Mouse (Mus musculus): ENCODE data around the gene Dnah11.

The Dnah11 gene

DNA sequence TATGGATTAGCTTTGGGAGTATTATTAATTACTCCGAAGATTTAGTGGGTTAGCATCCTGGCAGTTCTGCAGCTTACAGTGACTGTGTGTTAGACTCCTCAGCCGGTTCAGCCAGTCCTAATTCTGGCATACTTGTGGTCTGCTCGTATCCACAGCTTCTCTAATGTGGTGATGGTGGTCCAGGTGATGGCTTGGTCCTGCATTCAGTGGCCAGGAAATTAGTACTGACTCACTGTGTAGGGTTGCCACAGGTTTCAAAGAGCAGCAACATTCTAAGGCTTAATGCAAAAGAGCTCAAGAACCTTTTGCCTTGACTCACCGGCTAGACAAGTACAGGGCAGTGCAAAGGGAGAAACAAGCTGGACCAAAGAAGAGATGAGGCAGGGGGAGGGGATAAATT, 103.9 kb downstream of the Dnah11 start:
- no peak for DNase-seq (ENCODE audit: low read depth in 2 of 2, low spot score in 2 of 2)

DNA sequence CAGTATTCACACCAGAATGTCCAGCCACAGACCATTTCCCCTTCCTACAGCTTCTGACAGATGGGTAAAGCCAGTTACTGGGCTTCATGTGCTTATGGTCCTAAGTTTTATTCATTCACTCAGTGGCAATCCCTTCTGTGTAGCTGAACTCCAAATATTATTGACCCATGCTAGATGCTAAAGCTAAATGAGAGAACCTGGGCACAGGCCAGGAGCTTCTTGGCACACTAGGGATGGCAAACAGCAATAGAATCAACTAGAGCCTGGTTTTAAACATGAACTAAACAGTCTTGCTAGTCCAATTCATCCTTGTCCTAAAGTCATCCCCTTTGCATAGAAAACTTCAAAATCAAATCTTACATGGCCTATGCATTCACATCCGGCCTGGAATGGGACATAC, 113.6 kb downstream of the Dnah11 start:
- no peak for DNase-seq (ENCODE audit: low read depth in 2 of 2, low spot score in 2 of 2)

DNA sequence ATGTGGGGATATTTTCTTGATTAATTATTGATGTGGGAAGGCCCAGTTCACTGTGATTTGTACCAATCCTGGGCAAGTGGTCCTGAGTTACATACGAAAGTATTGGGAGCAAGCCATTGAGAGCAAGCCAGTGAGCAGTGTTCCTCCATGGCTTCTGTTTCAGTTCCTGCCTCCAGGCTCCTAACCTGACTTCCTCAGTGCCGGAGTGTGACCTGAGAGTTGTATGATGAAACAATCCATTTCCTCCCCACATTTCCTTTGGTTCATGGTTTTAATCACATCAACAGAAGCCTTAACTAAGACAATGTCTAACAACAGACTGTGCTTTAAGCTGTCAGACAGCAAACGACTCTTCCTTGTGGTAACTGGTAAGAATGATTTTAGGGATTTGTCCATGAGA, 114.0 kb downstream of the Dnah11 start:
- no peak for DNase-seq (ENCODE audit: low read depth in 2 of 2, low spot score in 2 of 2)

DNA sequence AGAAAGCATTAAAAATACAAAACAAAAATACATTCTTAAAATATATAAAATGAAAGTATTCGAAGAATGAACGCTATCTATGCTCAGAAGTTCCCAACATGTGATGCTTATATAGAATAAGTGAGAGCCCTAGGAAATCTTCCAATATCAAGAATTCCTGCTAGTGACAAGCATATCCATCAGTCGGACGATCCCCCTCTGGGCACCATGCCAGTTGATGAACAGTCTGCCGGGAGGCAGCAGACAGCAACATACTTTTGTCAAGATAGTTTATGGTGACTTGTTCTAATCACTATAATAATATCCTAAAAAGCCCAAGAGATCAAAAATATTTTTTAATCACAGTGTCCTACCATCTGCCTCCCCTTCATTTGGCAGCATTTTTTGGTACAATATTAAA, 114.7 kb downstream of the Dnah11 start:
- no peak for DNase-seq (ENCODE audit: low read depth in 2 of 2, low spot score in 2 of 2)

DNA sequence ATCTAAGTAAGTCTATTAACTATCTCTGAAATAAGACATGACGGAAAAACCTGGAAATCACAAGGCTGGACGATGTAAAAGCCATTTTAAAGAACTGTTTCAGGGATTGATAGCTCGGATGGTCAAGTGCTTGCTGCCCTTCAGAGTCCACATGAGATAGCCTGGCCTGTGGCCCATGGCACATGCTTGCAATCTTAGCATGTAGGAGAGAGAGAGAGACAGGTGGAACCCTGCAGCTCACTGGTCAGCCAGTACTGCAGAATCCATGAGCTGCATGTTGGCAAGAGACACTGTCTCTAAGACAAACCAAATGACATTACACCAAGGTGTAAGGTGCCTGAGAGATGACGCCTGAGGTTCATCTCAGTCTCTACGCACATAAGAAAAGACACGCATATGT, 118.4 kb downstream of the Dnah11 start:
- DNase-seq (ENCODE audit: low read depth in 2 of 2, low spot score in 2 of 2) = no peak

DNA sequence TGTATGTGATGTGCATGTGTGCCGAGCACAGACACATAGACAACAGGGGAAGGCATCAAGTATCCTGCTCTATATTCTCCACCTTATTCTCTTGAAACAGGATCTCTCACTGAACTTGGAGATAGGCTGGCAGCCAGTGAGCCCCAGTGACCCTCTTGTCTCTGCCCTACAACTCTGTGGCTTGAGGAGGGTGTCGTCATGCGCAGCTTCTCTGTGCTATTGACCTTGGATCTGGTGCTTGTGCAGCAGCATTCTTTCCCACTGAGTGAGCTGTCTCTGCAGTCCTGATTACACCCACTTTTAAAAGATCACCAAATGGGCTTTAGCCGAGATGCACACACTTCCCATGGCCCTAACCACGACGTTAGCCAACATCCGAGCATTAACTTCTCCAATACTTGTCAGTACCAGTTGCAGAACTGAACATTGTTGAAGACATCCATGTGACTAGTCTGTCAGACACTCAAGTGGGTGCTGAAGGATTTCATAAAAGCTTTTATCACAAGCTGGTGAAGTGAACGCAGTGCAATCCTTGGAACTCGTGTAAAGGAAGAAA, 120.3 kb downstream of the Dnah11 start:
- DNase-seq (ENCODE audit: low read depth in 2 of 2, low spot score in 2 of 2) = no peak

DNA sequence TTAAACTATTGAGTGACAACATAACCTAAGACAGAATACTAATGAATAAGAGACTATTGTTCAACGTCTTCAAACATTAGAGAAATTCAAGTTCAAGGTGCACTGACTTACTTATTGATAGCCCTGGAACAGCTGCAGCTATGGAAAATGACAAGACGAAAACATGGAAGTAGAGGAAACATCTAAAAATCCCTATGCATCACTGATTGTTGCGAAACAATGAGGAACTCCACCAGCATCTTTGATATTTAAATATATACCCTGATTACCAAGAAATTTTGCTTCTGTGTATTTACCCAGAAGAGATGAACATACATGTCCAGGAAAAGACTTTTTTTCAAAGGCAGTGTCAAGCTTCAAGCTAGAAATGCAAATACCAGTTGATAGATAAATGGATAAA, 122.0 kb downstream of the Dnah11 start:
- no peak for DNase-seq (ENCODE audit: low read depth in 2 of 2, low spot score in 2 of 2)

DNA sequence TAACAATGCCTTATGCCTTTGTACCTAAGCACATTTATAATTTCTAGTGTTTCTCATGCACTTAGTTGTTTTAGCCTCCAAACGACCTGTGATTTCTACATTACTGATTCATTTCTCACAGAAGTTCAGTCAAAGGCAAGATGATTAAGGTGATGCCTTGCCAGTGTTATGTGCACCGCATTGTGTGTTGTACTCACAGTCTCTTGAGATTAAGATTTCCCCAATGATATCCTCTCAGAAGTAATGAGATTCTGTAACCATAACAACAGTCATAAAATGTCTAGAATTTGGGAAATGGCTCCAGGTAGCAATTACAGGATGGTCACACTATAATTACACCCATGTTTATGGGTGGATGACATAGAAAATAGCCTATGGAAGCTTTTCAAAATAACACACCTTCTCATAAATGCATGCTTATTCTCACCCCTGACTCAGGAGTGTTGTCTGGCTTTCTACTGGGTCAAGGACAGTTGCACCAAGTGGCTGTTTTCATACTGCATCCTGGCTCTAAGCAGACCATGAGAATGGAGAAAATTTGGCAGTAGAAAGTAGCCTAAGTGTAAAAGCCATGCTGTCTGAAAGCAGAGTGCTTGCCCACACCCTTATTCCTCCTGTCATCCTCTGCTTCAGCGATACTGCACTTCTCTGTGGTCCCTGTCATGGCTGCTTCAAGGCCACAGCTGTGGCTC, 126.5 kb downstream of the Dnah11 start:
- DNase-seq (ENCODE audit: low read depth in 2 of 2, low spot score in 2 of 2) = no peak

DNA sequence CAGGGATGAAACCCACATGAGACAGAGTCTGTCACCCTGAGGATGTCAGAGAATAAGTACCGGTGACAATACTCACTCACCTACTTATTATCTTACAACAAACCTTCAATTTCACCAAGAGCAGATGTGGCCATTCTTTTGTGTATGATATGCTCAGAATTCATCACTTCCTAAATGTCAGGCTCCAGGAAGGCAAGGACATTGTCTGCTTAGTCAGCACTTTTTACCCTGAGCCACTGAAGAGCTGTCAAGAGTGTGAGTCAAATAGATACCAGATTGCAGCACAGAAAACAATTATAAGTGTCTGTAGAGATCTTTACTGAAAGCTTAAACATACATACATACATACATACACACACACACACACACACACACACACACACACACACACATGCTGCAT, 127.2 kb downstream of the Dnah11 start:
- DNase-seq (ENCODE audit: low read depth in 2 of 2, low spot score in 2 of 2) = no peak

DNA sequence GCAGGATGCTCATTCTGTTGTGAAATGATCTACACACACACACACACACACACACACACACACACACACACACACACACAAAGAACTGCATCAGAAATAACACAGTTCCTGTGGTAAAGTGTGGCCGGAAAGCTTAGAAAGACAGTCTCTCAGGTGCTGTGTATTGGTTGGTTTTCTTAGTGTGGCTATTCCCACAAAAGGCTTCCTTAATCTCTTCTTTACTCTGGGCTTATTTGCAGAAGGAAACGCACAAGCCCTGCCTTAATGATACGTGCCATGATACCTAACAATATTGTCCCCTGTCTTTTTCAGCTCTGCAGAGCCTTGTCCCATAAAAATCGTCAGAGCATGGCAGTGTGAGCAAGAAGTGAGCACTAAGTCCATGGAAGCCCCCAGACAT, 130.1 kb downstream of the Dnah11 start:
- no peak for DNase-seq (ENCODE audit: low read depth in 2 of 2, low spot score in 2 of 2)

DNA sequence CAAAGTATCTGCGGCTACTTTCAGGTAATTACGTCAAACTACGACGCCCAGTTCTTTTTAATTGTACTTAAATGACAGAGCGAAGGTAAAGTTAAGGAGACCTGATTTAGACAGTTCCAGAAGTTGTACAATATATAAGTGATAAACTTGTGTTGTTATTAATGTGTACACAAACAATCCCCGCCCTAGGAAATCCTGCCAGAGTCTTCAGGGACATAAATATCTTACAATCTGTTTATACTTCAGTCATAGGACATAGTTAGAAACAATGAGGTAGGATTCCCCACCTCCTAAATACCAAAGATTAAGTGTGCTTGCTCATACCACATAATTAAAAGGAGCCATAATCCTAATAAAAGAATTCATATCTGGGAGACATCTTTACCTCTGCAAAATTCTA, 136.5 kb downstream of the Dnah11 start:
- no peak for DNase-seq (ENCODE audit: low read depth in 2 of 2, low spot score in 2 of 2)

DNA sequence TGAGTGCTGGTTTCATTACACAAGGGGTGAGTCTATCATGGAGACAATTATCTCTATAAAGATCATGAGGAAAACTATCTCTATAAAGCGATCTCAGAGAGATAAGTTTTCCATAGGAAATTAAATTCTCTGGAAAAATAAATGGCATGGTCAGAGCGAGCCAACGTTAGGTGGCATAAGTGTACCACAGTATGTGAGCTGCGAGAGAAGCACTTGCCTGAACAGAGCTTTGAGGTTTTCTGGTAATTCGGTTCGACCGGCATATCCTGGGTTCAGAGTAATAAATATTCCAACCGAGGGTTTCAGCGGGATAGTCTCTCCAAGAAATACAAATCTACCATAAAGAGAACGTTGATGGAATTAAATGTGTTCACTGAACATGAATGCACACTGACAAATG, 142.0 kb downstream of the Dnah11 start:
- DNase-seq (ENCODE audit: low read depth in 2 of 2, low spot score in 2 of 2) = no peak

DNA sequence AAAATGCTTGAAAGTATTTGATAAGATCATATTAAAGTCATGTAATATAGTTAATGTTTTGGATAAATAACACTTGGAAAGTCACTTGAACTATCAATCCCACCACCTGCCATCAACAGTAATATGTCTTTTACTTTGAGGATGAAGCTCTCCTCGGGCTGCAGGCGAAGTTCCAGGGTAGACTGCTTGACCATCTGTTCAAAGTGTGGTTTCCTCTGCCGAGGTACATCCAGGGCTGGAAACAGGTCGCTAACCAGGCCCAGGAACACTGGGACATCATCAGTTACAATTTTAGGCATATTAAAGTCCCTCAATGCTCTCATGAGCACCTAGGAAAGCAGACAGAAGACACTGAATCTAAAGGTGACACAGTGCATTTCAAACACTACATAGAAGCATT, 153.5 kb downstream of the Dnah11 start:
- DNase-seq (ENCODE audit: low read depth in 2 of 2, low spot score in 2 of 2) = no peak

DNA sequence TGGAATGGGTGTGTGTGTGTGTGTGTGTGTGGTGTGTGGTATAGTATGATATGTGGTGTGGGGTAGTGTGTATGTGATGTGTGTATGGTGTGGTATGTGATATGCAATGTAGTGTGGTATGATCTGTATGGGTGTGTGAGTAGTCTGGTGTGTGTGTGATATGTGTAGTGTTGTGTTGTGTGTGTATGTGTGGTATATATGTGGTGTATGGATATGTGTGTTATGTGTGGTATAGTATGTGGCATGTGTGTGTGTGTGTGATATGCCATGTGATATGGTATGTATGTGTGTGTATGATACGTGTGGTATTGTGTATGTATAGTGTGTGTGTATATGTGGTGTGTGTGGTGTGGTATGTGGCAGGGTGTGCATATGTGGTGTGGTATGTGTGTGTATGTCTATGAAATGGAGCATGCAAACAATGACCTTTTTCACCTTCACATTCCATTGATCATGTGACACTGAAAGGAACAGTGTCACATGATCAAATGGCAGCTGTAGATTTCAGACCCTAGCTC, 155.7 kb downstream of the Dnah11 start:
- DNase-seq (ENCODE audit: low read depth in 2 of 2, low spot score in 2 of 2) = no peak

DNA sequence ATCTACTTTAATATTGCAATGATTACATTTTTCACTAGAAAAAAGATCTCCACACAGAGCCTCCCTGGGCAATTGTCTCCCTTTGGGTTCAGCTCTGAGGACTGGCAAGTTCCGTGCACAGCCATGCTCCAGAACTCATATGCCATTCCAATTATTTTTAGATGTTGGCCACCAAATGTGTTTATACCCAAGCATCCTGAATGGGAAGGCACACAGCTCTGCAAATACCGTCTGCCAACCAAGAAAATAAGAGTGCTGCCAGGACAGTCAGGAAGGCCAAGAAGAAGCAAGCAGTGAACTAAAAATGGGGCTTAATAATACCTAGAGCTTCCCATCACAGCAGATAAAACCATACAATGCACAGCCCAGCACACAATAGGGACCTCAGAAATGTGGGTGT, 156.6 kb downstream of the Dnah11 start:
- no peak for DNase-seq (ENCODE audit: low read depth in 2 of 2, low spot score in 2 of 2)

DNA sequence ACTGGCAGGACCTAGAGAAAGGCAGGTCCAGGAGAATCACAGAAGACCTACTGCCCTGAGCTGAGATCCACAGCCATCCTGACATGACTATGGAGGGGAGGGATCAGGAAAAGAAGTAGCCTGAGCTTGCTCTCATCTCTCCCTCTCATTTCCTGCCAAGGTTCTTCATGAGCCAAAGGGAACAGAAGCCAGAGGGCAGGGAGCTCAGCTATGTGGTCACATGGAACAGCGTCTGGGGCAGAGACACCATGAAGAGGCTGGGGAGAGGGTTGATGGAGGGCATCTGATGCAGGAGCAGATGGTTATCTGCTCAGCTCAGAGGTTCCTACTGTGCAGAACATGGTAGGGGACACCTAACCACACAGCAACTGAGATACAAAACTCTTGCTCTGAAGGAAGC, 163.9 kb downstream of the Dnah11 start:
- DNase-seq (ENCODE audit: low read depth in 2 of 2, low spot score in 2 of 2) = no peak

DNA sequence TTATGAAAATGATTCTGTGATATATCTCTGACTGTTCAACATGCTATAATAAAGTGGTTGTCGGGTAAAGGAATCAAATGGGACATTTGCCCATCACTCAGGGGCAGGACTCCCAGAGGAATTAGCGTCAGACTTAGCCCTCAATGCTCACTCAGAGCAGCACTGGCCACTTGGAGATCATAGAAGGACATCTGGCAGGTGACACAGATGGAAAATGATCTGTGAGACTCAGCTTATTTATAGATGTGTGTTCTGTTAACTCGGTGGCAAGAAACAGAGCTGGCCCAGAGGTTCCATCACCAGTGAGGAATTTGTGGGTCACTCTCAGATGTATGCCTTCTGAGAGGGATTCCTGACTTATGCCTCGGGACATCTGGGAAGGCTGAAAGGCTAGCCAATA, 173.1 kb downstream of the Dnah11 start:
- DNase-seq (ENCODE audit: low read depth in 2 of 2, low spot score in 2 of 2) = no peak

DNA sequence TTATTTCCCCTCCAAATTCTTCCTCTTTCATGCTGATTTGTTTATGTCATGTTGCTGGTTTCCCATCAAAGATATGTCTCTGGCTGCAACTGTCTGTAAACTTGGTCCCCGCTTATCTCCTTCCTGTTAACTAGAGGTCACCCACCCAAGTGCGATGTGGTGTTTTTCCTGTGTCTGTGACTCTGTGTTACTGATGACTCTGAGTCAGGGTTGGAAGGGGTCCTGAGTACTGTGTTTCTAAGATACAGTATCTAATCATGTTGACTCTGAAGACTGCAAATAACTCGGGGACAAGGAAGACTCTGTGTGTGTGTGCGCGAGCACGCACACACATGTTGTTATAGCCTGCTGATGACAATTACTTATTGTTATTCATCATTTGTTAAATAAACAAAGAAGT, 179.9 kb downstream of the Dnah11 start:
- DNase-seq (ENCODE audit: low read depth in 2 of 2, low spot score in 2 of 2) = no peak

DNA sequence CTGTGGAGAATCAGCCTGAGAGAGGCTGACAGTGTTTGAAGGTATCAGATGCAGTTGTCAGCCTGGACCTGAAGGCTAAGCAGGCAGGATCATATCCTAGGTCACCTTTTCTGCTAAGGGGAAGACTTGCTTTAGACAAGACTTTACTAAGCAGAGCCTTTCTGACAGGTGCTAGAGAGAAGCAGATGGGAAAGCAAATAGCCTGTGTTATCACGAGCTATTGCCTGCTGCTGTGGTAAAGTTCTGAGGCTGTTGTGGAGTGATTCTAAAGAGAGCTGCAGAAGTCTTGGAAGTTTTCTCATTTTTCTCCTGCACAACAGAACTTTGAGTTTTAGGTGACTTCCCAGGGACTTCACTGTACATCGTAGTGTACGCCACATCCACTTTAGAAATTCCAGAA, 185.0 kb downstream of the Dnah11 start:
- DNase-seq (ENCODE audit: low read depth in 2 of 2, low spot score in 2 of 2) = no peak

DNA sequence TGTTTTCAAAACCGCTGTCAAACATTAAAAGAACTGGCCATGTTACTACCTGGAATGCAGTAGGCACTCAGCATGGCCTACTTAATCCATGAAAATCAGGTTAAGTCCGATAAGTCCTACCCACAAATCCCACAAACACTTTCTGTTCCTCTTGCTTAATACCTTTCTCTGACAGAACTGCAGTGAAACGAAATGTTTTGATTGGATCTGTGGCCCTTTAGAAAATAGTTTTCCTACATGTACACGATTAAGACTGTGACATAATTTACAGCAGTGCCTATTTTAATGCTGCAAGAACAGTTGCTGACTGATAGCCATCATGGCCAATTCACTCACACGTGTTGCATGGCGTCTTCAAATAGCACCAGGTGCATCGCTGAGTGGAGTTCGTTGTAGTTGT, 186.9 kb downstream of the Dnah11 start:
- no peak for DNase-seq (ENCODE audit: low read depth in 2 of 2, low spot score in 2 of 2)

DNA sequence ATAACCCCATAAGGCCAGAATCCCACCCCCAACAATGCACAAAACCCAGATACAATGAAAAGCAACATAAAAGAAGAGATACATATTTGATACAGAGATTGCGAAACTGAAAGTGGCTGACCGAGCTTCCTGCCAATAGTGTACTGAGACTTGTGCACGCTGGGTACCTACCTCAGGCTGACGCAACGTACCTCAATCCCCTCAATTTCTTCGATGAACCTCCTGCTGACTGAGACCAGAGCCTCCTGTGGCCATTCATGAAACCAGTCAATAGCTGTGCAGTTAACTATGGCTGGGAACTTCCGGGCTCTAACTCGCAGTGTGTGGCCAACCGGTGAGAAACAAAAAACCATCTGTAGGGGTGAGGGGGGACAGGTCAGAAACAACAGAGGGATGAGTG, 203.9 kb downstream of the Dnah11 start:
- DNase-seq (ENCODE audit: low read depth in 2 of 2, low spot score in 2 of 2) = peak; percentile 5 to 32

DNA sequence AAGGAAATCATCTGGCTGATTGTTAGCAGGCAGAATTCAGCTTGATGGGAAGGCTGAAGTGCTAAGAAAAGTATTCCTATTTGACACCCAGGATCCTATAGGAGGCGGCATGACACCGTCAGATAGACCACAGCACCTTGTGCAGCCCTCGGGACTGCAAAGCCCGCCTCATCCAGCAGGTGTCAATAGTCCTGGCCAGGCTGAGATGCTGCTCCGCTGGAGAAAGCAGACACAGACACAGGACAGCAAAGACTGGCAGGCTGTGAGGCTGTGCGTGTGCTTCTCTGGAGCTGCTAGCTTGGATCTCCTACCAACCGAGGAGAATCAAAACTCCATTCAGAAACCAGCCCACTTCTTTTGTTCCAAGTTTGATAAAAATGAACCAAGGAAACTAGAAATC, 205.3 kb downstream of the Dnah11 start:
- DNase-seq (ENCODE audit: low read depth in 2 of 2, low spot score in 2 of 2) = peak; percentile 59 to 75
